Mouse (Mus musculus) gastrocnemius, postnatal 36 days (tissue): ENCODE data around the gene Lrp10. TPM values are rescaled to one million over a fixed set of nuclear protein-coding genes. Genes with fewer than 3 reads are reported as not detected.

ENCODE experiments used
- DNase-seq, 2 experiments: peaks; one replicate each; pipeline ENCODE4 v3.0.0; 2022
- intact Hi-C: fragments of 180-260 bp; cut with DNase I; formaldehyde crosslinking; loops from one replicate; pipeline ENCODE4 v1.15.1; 2025
- total RNA-seq, 2 experiments: library from RNA; stranded (reverse); gene quantifications; 2 replicates each; pipeline ENCODE4 v1.2.3; 2021

Gene Lrp10
- total RNA-seq, 2 experiments from 2014 or later = 34.2 to 36.1 TPM

- DNase-seq = no peak
Measured at GRCm38 (mm10) chr14:54432837-54433830, 30.8 kb upstream of the Lrp10 start.

DNA sequence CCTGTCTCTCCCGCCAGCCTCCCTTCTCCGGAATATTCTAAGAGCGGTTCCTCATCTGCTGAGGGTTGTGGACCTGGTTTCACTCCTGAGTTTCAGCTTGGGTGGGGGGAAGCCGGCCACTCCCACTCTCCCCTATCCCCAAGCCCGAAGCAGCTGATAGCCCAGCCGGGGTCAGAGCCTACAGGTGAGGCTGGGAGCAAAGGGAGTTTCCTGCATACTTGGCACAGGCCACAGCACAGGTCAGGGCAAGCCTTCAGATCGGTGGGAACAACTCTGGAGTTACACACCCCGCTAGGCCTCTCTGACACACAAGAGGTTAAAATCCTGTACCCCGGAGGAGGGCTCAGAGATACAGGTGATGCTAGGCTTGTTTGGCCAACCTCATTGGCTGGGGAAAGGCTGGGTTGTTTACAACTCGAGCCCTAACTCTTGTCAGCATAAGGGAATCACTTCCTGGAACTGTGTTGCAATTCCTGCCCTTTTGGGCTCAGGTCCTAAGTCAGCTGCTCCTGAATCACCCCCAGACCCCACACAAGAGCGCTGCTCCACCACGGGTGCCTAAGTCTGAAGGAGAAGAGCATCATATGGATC lies 29.9 kb upstream of the Lrp10 start:
- no peak for DNase-seq
- intact Hi-C loops = no loop called here

More at GRCm38 (mm10) chr14:54432837-54433830, 30.8 kb upstream of the Lrp10 start:
- intact Hi-C loops = no loop called here

- intact Hi-C loops = no loop called here
- no peak for DNase-seq
Measured at GRCm38 (mm10) chr14:54435194-54435918, 28.6 kb upstream of the Lrp10 start.

DNA sequence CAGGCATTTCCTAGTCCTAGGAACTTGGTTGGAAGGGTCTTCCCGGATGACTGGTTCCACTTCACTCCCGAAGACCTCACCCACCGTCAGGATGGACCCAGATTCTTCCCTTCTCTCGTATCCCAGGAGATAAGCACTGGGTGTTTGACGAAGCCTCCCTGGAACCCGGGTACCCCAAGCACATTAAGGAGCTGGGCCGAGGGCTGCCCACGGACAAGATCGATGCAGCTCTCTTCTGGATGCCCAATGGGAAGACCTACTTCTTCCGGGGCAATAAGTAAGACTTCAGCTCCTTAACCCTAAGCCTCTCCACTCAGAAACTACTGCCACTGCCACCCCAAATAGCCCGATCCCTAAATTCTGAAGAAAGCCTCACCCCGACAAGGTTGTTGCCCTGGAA lies 24.8 kb upstream of the Lrp10 start:
- intact Hi-C loops = no loop called here
- no peak for DNase-seq

DNA sequence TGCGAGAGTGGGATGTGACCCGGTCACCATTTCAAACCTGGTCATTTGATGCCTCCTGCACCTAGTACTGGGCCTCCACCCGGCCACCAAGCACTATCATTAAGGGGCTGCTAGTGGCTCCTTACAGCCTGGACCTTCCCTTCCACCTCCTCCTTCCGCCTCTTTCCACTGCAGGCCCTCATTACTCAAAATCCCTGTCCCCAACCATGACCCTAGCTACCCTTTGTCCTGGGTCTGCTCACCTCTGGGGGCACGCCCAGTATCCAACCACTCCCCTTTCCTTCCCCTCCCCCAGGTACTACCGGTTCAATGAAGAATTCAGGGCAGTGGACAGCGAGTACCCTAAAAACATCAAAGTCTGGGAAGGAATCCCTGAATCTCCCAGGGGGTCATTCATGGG lies 24.3 kb upstream of the Lrp10 start:
- intact Hi-C loops = no loop called here
- DNase-seq = no peak

- DNase-seq = no peak
- intact Hi-C loops = no loop called here
Measured at GRCm38 (mm10) chr14:54440538-54440937, 23.4 kb upstream of the Lrp10 start.

DNA sequence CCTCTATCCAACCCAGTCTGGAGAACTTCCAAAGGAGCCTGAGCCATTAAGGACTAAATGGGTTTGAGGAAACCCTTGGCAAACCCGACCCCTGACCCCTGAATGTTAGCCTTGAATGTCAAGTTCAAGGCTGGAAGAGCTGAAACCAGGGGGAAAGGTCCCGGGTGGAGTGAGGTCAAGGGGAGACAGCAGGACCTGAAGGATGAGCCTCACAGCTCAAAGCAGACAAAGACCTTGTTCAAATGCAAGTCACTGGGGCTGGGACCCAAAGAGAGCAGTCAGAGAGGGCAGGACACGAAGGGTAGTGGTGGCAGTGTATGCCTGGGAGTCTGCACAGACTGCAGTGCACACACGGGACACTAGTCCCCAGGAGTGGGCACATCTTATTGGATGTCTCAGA lies 22.6 kb upstream of the Lrp10 start:
- intact Hi-C loops = no loop called here
- no peak for DNase-seq

DNA sequence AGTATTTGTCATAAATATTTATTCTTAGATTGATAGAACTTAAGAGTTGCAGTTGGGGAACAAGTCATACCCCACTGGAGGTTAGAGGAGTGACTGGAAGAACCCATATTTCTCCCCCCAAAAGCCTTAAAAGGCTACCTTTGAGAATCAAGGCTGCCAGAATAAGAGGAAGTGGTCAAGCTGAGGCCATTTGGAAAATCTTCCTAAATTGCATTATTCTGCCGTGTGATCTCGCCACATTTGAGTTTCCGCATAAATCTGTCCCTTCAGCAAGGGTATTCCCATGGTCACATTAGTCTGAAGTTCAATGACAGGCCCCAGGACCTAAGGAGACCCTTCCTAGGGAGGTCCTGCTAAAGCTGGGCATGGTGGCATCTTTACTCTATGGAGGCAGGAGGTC lies 21.4 kb upstream of the Lrp10 start:
- intact Hi-C loops = no loop called here
- DNase-seq = no peak

GRCm38 (mm10) chr14:54443196-54443595 lies 20.7 kb upstream of the Lrp10 start:
- intact Hi-C loops = no loop called here
- peak; percentile 53 to 62 for DNase-seq

GRCm38 (mm10) chr14:54443712-54444618 lies 20.0 kb upstream of the Lrp10 start:
- peak; percentile 57 to 71 for DNase-seq
- intact Hi-C loops = no loop called here

GRCm38 (mm10) chr14:54445476-54445875 lies 18.5 kb upstream of the Lrp10 start:
- peak in 1 of 2 experiments; percentile 36 for DNase-seq
- intact Hi-C loops = no loop called here

DNA sequence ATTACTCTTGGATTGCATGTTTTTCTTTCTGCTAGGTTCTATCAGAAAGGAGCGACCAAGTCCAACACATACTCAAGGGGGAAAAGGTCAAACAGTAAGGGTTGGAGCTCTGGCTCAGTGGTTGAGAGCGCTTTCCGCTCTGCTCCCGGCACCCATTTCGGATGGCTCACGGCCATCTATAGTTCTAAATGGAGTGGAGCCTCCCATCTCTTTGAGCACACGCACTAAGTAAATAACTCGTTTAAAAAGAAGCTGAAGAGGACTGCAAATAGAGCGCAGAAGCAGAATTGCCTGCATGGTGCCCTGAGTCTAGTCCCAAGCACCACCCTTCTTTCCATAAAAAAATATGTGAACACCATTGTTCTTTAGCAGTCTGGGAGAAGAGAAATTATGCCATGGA lies 10.4 kb upstream of the Lrp10 start:
- intact Hi-C loops = loop anchor here (10.0 kb wide), 1 partner anchor 229 kb away; no protein-coding TSS in a partner anchor
- no peak for DNase-seq

GRCm38 (mm10) chr14:54454669-54455528 lies 9.0 kb upstream of the Lrp10 start:
- intact Hi-C loops = loop anchor here (10.0 kb wide), 1 partner anchor 230 kb away; no protein-coding TSS in a partner anchor
- DNase-seq = no peak

DNA sequence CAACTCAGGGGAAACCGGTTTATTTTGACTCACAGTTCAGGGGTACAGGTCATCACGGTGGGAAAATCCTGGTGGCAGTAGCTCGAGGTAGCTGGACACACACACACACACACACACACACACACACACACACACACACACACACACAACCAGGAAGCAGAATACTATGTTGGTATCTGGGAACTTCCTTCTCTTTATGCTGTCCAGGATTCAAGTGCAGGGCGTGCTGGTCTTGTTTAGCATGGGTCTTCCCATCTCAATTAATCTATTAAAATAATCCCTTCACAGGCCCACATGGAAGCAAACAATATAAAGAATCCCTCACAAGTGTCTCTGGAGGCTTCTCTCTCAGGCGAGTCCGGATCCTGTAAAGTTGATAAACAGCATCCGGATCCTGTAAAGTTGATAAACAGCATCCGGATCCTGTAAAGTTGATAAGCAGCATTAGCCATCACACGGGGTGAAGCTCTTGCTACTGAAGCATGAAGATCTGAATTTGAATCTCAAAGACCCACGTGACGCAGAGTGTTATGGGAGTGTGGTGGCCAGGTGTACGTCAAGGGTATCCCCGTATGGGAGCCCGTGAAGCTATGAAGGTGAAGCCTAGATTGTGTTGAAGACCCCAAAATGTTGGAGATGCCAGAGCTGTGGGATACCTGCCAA lies 5.9 kb upstream of the Lrp10 start:
- no peak for DNase-seq
- intact Hi-C loops = loop anchor here (10.0 kb wide), 1 partner anchor 233 kb away; no protein-coding TSS in a partner anchor

GRCm38 (mm10) chr14:54462146-54462545 lies 1.8 kb upstream of the Lrp10 start:
- intact Hi-C loops = no loop called here

GRCm38 (mm10) chr14:54463108-54463958 lies 604 bp upstream of the Lrp10 start:
- intact Hi-C loops = no loop called here
- DNase-seq = no peak

More at GRCm38 (mm10) chr14:54462146-54462545, 1.8 kb upstream of the Lrp10 start:
- DNase-seq = no peak

- intact Hi-C loops = no loop called here
- peak; percentile 52 to 54 for DNase-seq
Measured at GRCm38 (mm10) chr14:54464293-54465005, 512 bp downstream of the Lrp10 start.
